Mouse (Mus musculus): ENCODE results near the gene Saxo1. TPM values are rescaled to one million over a fixed set of nuclear protein-coding genes. Genes with fewer than 3 reads are reported as not detected.

The Saxo1 gene
- total RNA-seq (2021) = not detected
- long read RNA-seq, experiment 1 = 0 reads
- long read RNA-seq, experiment 2 = 0 reads

DNA sequence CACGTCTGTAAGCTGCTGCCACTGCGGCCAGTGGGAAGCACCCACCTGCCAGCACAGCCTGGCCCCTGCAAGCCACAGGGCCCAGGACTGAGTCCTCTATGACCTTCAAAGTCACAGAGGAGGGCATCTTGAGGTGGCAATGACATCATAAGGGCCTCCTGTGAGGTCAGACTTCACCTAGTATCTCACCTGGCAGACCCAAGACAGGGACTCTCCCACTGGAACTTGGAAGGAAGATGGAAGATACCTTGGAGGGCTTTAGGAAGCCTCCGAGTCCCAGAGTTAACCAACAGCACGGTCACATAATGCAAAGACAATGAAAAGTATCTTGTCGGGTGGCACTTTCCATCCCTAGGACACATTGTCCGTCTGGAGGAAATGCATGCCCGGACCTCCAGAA lies at the start of gene Saxo1:
Gene Saxo1 (minus strand): TSS at position 101 of the 400 bp plus-strand sequence.
- no peak for TF ChIP-seq CTCF (IDR thresholded peaks at IDR 0.05)
- DNase-seq (ENCODE audit: extremely low spot score in 1 of 2, low spot score in 2 of 2) = no peak
- intact Hi-C loops (cut with DNase I) = loop anchor here (5.0 to 10.0 kb wide), 2 partner anchors 1163 to 1396 kb away; no protein-coding TSS in a partner anchor
- no peak within 1 kb of the TSS for H3K4me3 ChIP-seq
- H3K27ac ChIP-seq = no peak within 1 kb of the TSS

- intact Hi-C loops (cut with DNase I) = no loop called here
- no peak for TF ChIP-seq CTCF (IDR thresholded peaks at IDR 0.05)
- DNase-seq (ENCODE audit: extremely low spot score in 1 of 2, low spot score in 2 of 2) = no peak
Measured at GRCm38 (mm10) chr4:86591304-86591703, 33.2 kb upstream of the Saxo1 start.

GRCm38 (mm10) chr4:86588236-86588635 lies 30.1 kb upstream of the Saxo1 start:
- H3K27ac ChIP-seq = no peak overlapping the region
- intact Hi-C loops (cut with DNase I) = no loop called here
- peak; percentile 23; the same call in 1 of the 2 replicates for TF ChIP-seq CTCF (IDR thresholded peaks at IDR 0.05)
- no peak overlapping the region for H3K4me3 ChIP-seq
- DNase-seq (ENCODE audit: extremely low spot score in 1 of 2, low spot score in 2 of 2) = no peak

More at GRCm38 (mm10) chr4:86591304-86591703, 33.2 kb upstream of the Saxo1 start:
- Histone ChIP-seq H3K27ac (no peak overlapping the region), H3K4me3 (no peak overlapping the region)

DNA sequence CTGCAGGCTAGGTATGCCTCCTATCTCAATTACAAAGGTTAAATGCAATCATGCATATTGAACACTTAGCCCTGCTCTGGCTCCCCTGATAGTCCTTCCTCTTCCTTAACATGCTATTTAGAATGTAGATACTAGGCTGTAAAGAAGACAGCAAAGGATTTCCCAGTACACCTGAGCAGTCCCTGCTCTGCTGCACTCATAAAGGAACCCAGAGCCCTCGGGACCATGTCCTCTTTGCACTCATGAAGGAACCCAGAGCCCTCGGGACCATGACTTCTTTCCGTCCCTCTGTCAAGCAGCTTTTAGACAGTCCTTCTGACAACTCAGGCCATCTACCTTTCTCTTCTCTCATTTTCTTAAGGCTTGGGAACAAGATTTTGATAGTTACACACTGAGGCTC lies 22.5 kb upstream of the Saxo1 start:
- no peak for DNase-seq (ENCODE audit: extremely low spot score in 1 of 2, low spot score in 2 of 2)
- Histone ChIP-seq H3K27ac (no peak overlapping the region), H3K4me3 (no peak overlapping the region)
- TF ChIP-seq CTCF (IDR thresholded peaks at IDR 0.05) = no peak
- intact Hi-C loops (cut with DNase I) = no loop called here

GRCm38 (mm10) chr4:86580056-86580455 lies 21.9 kb upstream of the Saxo1 start:
- intact Hi-C loops (cut with DNase I) = no loop called here
- DNase-seq (ENCODE audit: extremely low spot score in 1 of 2, low spot score in 2 of 2) = no peak
- no peak for TF ChIP-seq CTCF (IDR thresholded peaks at IDR 0.05)
- Histone ChIP-seq H3K4me3 (no peak overlapping the region), H3K27ac (no peak overlapping the region)

DNA sequence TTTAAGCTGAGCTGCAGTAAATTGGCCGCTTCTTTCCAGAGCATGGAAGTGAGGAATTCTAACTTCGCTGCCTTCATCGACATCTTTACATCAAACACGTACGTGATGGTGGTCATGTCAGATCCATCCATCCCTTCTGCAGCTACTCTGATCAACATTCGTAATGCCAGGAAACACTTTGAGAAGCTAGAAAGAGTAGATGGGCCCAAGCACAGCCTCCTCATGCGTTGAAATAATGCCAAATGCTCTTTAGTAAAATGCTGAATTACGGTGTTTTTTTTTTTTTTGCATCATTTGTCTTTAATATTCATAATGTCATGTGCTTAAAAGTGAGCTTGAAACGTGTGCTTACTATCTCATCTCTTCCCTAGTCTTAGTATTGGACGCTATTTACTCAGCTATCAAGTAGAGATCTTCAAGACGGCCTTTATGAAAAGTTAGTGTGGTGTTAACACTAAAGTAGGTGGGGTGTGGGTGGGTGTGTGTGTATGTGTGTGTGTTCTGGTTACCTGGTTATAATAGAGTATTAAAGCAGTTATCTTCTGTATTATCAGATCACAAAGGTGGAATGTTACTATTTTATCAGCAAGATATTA lies 18.6 kb upstream of the Saxo1 start:
- intact Hi-C loops (cut with DNase I) = no loop called here
- H3K27ac ChIP-seq = peak overlapping the region; percentile 89; the same call in 1 of the 2 replicates
- no peak for TF ChIP-seq CTCF (IDR thresholded peaks at IDR 0.05)
- peak overlapping the region; percentile 93 for H3K4me3 ChIP-seq
- no peak for DNase-seq (ENCODE audit: extremely low spot score in 1 of 2, low spot score in 2 of 2)

- intact Hi-C loops (cut with DNase I) = no loop called here
- TF ChIP-seq CTCF (IDR thresholded peaks at IDR 0.05) = no peak
- Histone ChIP-seq H3K4me3 (peak overlapping the region; percentile 93), H3K27ac (peak overlapping the region; percentile 89)
- peak; percentile 28 to 38 for DNase-seq (ENCODE audit: extremely low spot score in 1 of 2, low spot score in 2 of 2)
Measured at GRCm38 (mm10) chr4:86576120-86576541, 18.0 kb upstream of the Saxo1 start.

- intact Hi-C loops (cut with DNase I) = loop anchor here (1.0 kb wide), 2 partner anchors 37 to 122 kb away; partner anchors contain the start of gene Haus6
- peak within 1 kb of the TSS; percentile 93 for H3K4me3 ChIP-seq
- TF ChIP-seq CTCF (IDR thresholded peaks at IDR 0.05) = peak; percentile 78
- DNase-seq (ENCODE audit: extremely low spot score in 1 of 2, low spot score in 2 of 2) = peak; percentile 95 to 96
- H3K27ac ChIP-seq = peak within 1 kb of the TSS; percentile 89
Measured at GRCm38 (mm10) chr4:86575283-86575983, 17.3 kb upstream of the Saxo1 start, which contains the start of gene Rraga. Gene Rraga (plus strand): TSS chr4:86575668.

DNA sequence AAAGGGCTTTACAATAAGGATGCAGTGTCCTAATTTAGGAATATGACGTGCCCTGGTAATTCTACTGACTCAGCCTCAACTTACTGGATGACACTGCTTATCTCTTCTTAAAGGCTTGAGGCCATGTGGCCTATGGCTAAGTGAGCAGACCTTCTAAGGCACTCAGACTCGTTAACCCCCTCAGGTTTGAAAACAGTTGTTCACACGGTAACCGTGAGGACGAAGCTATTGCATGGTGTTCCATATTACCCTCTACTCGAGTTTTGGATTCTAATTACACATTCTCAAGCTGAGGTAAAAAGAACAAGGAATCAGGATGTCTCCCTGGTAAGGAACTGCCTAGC lies 16.8 kb upstream of the Saxo1 start:
- TF ChIP-seq CTCF (IDR thresholded peaks at IDR 0.05) = no peak
- Histone ChIP-seq H3K4me3 (peak overlapping the region; percentile 93), H3K27ac (peak overlapping the region; percentile 89)
- intact Hi-C loops (cut with DNase I) = loop anchor here (1.0 kb wide), 2 partner anchors 37 to 122 kb away; partner anchors contain the start of gene Haus6
- DNase-seq (ENCODE audit: extremely low spot score in 1 of 2, low spot score in 2 of 2) = no peak

- TF ChIP-seq CTCF (IDR thresholded peaks at IDR 0.05) = no peak
- DNase-seq (ENCODE audit: extremely low spot score in 1 of 2, low spot score in 2 of 2) = no peak
- intact Hi-C loops (cut with DNase I) = no loop called here
Measured at GRCm38 (mm10) chr4:86561061-86561460, 2.9 kb upstream of the Saxo1 start.

GRCm38 (mm10) chr4:86559006-86559405 lies 878 bp upstream of the Saxo1 start:
- H3K27ac ChIP-seq = no peak overlapping the region
- no peak for DNase-seq (ENCODE audit: extremely low spot score in 1 of 2, low spot score in 2 of 2)
- intact Hi-C loops (cut with DNase I) = loop anchor here (5.0 to 10.0 kb wide), 2 partner anchors 1164 to 1397 kb away; no protein-coding TSS in a partner anchor
- H3K4me3 ChIP-seq = no peak overlapping the region
- no peak for TF ChIP-seq CTCF (IDR thresholded peaks at IDR 0.05)

More at GRCm38 (mm10) chr4:86561061-86561460, 2.9 kb upstream of the Saxo1 start:
- H3K4me3 ChIP-seq = no peak overlapping the region
- H3K27ac ChIP-seq = no peak overlapping the region

GRCm38 (mm10) chr4:86557371-86557770 lies 757 bp downstream of the Saxo1 start:
- intact Hi-C loops (cut with DNase I) = loop anchor here (5.0 to 10.0 kb wide), 2 partner anchors 1163 to 1395 kb away; no protein-coding TSS in a partner anchor
- TF ChIP-seq CTCF (IDR thresholded peaks at IDR 0.05) = no peak
- Histone ChIP-seq H3K27ac (no peak overlapping the region), H3K4me3 (no peak overlapping the region)
- DNase-seq (ENCODE audit: extremely low spot score in 1 of 2, low spot score in 2 of 2) = no peak
